Mouse (Mus musculus): ENCODE measurements at regions not wholly inside any gene's neighbourhood (a gene's known extent, or its start where the extent isn't known, plus 50 kb on each side); places are given as distances from the start of the nearest gene placed in this dataset.

- ATAC-seq (ENCODE audit: low FRiP score, low TSS enrichment) (no peak), DNase-seq (no peak)
- 80% methylated on average over 2 of the region's 2 CpGs for WGBS
- Histone ChIP-seq H3K9me3 (ENCODE audit: control insufficient read depth, low read length) (no peaks in the 10 kb centered on the region), H3K27me3 (ENCODE audit: control insufficient read depth, insufficient read depth, low read length) (no peaks in the 10 kb centered on the region), H3K27ac (replicated peaks; ENCODE audit: low read depth, low read length) (no peak overlapping the region), H3K4me3 (replicated peaks; ENCODE audit: low read depth, low read length) (no peak overlapping the region), H3K4me2 (ENCODE audit: low read length) (no peak overlapping the region), H3K4me1 (ENCODE audit: control insufficient read depth, insufficient read depth, low read length) (no peaks in the 10 kb centered on the region), H3K9ac (replicated peaks; ENCODE audit: low read length) (no peak overlapping the region), H3K36me3 (ENCODE audit: control insufficient read depth, insufficient read depth, low read length) (no peaks in the 10 kb centered on the region)
Observed at GRCm38 (mm10) chr5:71381407-71381806, 166.6 kb downstream of the Cox7b2 start.

DNA sequence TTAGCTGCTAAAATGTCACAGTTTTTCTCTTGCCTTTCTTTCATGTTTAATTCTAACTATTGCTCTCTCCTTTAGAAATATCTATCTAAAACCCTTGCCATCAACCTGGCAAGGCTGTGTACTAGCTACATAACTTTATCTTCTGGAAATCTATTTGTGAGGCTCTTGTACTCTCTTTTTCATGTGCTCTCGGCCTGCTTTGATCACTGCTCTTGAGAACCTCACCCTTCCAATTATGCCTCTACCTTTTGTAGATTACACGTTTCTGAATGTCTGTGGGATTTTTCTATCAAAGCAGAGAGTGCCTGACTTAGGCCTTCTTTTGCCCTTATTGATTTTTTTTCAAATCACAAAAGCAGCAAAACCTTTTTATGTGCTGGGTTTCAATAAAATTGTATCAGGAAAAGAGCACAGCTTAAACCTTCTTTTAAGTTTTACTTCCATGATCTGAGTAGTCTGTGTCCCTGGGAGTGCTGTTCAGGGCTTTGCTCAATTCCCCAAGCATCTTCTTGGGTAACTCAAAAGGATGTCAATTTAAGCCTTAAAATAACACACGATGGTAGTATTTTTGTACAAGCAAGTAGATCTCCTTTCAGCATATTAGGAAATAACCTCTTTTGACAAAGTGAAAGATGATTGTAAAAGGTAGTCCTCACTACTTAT lies 181.7 kb downstream of the Cox7b2 start:
- WGBS, result 60% methylated on average over 3 of the region's 3 CpGs
- no peak overlapping the region for H3K4me2 ChIP-seq (ENCODE audit: low read length)
- peak; percentile 37 for DNase-seq
- H3K4me3 ChIP-seq (replicated peaks; ENCODE audit: low read depth, low read length), result no peak overlapping the region
- no peak for ATAC-seq (ENCODE audit: low FRiP score, low TSS enrichment)
- no peak overlapping the region for H3K27ac ChIP-seq (replicated peaks; ENCODE audit: low read depth, low read length)
- H3K4me1 ChIP-seq (ENCODE audit: control insufficient read depth, insufficient read depth, low read length), result no peaks in the 10 kb centered on the region
- no peaks in the 10 kb centered on the region for H3K27me3 ChIP-seq (ENCODE audit: control insufficient read depth, insufficient read depth, low read length)
- no peak overlapping the region for H3K9ac ChIP-seq (replicated peaks; ENCODE audit: low read length)
- no peaks in the 10 kb centered on the region for H3K36me3 ChIP-seq (ENCODE audit: control insufficient read depth, insufficient read depth, low read length)
- no peaks in the 10 kb centered on the region for H3K9me3 ChIP-seq (ENCODE audit: control insufficient read depth, low read length)

- ATAC-seq (ENCODE audit: low FRiP score, low TSS enrichment), result no peak
- Histone ChIP-seq H3K4me1 (ENCODE audit: control insufficient read depth, insufficient read depth, low read length) (no peaks in the 10 kb centered on the region), H3K4me2 (ENCODE audit: low read length) (no peak overlapping the region), H3K36me3 (ENCODE audit: control insufficient read depth, insufficient read depth, low read length) (no peaks in the 10 kb centered on the region), H3K4me3 (replicated peaks; ENCODE audit: low read depth, low read length) (no peak overlapping the region), H3K27me3 (ENCODE audit: control insufficient read depth, insufficient read depth, low read length) (no peaks in the 10 kb centered on the region), H3K9ac (replicated peaks; ENCODE audit: low read length) (no peak overlapping the region), H3K9me3 (ENCODE audit: control insufficient read depth, low read length) (no peaks in the 10 kb centered on the region), H3K27ac (replicated peaks; ENCODE audit: low read depth, low read length) (no peak overlapping the region)
- DNase-seq, result peak; percentile 70
- WGBS, result 50% methylated on average over 3 of the region's 3 CpGs
Observed at GRCm38 (mm10) chr5:71341512-71341911, 206.5 kb downstream of the Cox7b2 start.

GRCm38 (mm10) chr5:71309414-71309813 lies 213.8 kb upstream of the Gabra2 start:
- DNase-seq, result no peak
- H3K4me2 ChIP-seq (ENCODE audit: low read length), result no peak overlapping the region
- H3K27me3 ChIP-seq (ENCODE audit: control insufficient read depth, insufficient read depth, low read length), result no peaks in the 10 kb centered on the region
- no peak overlapping the region for H3K9ac ChIP-seq (replicated peaks; ENCODE audit: low read length)
- no peaks in the 10 kb centered on the region for H3K4me1 ChIP-seq (ENCODE audit: control insufficient read depth, insufficient read depth, low read length)
- 78% methylated on average over 6 of the region's 6 CpGs for WGBS
- no peak for ATAC-seq (ENCODE audit: low FRiP score, low TSS enrichment)
- H3K9me3 ChIP-seq (ENCODE audit: control insufficient read depth, low read length), result no peaks in the 10 kb centered on the region
- no peak overlapping the region for H3K27ac ChIP-seq (replicated peaks; ENCODE audit: low read depth, low read length)
- no peak overlapping the region for H3K4me3 ChIP-seq (replicated peaks; ENCODE audit: low read depth, low read length)
- no peaks in the 10 kb centered on the region for H3K36me3 ChIP-seq (ENCODE audit: control insufficient read depth, insufficient read depth, low read length)

DNA sequence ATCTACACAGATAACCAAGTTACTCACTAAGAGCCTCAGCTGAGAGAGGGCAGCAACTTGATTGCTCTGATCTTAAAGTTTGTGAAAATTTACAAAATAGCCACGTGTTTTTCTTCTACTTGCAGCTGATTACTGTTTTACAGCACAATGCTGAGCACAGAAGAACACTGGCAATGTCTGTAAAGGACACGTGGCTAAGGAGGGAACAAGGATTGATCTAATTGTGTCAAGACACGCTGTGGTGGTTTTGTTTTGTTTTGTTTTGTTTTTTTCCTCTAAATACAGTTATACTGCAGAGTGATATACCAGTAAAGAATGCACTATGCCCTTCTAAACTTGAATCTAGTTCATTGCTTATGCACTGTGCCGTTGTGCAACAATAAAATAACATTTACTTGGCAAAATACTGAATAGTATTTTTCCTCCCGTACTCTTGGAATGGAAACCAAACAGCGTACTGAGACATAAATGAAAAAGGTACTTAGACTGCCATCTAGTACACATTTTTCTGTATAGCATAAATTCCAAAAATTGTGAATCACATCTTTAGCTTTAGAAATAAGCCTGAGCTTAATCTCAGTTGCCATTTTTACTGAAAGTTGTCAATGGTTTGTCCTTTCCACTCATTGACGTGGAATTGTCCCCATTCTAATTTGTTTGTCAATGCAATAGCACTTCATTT lies 166.7 kb upstream of the Gabra2 start:
- Histone ChIP-seq H3K36me3 (ENCODE audit: control insufficient read depth, insufficient read depth, low read length) (no peaks in the 10 kb centered on the region), H3K27ac (replicated peaks; ENCODE audit: low read depth, low read length) (no peak overlapping the region), H3K9me3 (ENCODE audit: control insufficient read depth, low read length) (no peaks in the 10 kb centered on the region), H3K4me3 (replicated peaks; ENCODE audit: low read depth, low read length) (no peak overlapping the region), H3K9ac (replicated peaks; ENCODE audit: low read length) (no peak overlapping the region), H3K4me2 (ENCODE audit: low read length) (no peak overlapping the region), H3K4me1 (ENCODE audit: control insufficient read depth, insufficient read depth, low read length) (no peaks in the 10 kb centered on the region), H3K27me3 (ENCODE audit: control insufficient read depth, insufficient read depth, low read length) (no peaks in the 10 kb centered on the region)
- peak; percentile 7 for DNase-seq
- 74% methylated on average over 7 of the region's 7 CpGs for WGBS
- ATAC-seq (ENCODE audit: low FRiP score, low TSS enrichment), result no peak

- Histone ChIP-seq H3K27me3 (ENCODE audit: control insufficient read depth, insufficient read depth, low read length) (no peaks in the 10 kb centered on the region), H3K4me3 (replicated peaks; ENCODE audit: low read depth, low read length) (no peak overlapping the region), H3K9ac (replicated peaks; ENCODE audit: low read length) (no peak overlapping the region), H3K4me2 (ENCODE audit: low read length) (no peak overlapping the region), H3K27ac (replicated peaks; ENCODE audit: low read depth, low read length) (no peak overlapping the region), H3K36me3 (ENCODE audit: control insufficient read depth, insufficient read depth, low read length) (no peaks in the 10 kb centered on the region), H3K4me1 (ENCODE audit: control insufficient read depth, insufficient read depth, low read length) (peaks cover 4% of the 10 kb centered on the region; the same call in 1 of the 2 replicates), H3K9me3 (ENCODE audit: control insufficient read depth, low read length) (no peaks in the 10 kb centered on the region)
- WGBS, result 56% methylated on average over 2 of the region's 2 CpGs
- DNase-seq (peak; percentile 35), ATAC-seq (ENCODE audit: low FRiP score, low TSS enrichment) (no peak; the same call in 1 of the 2 replicates)
Observed at GRCm38 (mm10) chr5:71249273-71249672, 153.6 kb upstream of the Gabra2 start.

GRCm38 (mm10) chr5:71248318-71249135 lies 152.9 kb upstream of the Gabra2 start:
- peak overlapping the region; percentile 32; the same call in 1 of the 2 replicates for H3K27ac ChIP-seq (replicated peaks; ENCODE audit: low read depth, low read length)
- DNase-seq, result peak; percentile 44
- H3K9me3 ChIP-seq (ENCODE audit: control insufficient read depth, low read length), result no peaks in the 10 kb centered on the region

GRCm38 (mm10) chr5:71227615-71228014 lies 132.0 kb upstream of the Gabra2 start:
- WGBS, result 94% methylated on average over 4 of the region's 4 CpGs
- Histone ChIP-seq H3K4me2 (ENCODE audit: low read length) (no peak overlapping the region), H3K9ac (replicated peaks; ENCODE audit: low read length) (no peak overlapping the region), H3K27me3 (ENCODE audit: control insufficient read depth, insufficient read depth, low read length) (no peaks in the 10 kb centered on the region), H3K4me1 (ENCODE audit: control insufficient read depth, insufficient read depth, low read length) (no peaks in the 10 kb centered on the region), H3K4me3 (replicated peaks; ENCODE audit: low read depth, low read length) (no peak overlapping the region), H3K27ac (replicated peaks; ENCODE audit: low read depth, low read length) (no peak overlapping the region), H3K36me3 (ENCODE audit: control insufficient read depth, insufficient read depth, low read length) (no peaks in the 10 kb centered on the region), H3K9me3 (ENCODE audit: control insufficient read depth, low read length) (no peaks in the 10 kb centered on the region)
- ATAC-seq (ENCODE audit: low FRiP score, low TSS enrichment) (no peak), DNase-seq (no peak)

More at GRCm38 (mm10) chr5:71248318-71249135, 152.9 kb upstream of the Gabra2 start:
- 63% methylated on average over 6 of the region's 6 CpGs for WGBS
- no peak overlapping the region for H3K4me2 ChIP-seq (ENCODE audit: low read length)
- no peak for ATAC-seq (ENCODE audit: low FRiP score, low TSS enrichment)
- H3K36me3 ChIP-seq (ENCODE audit: control insufficient read depth, insufficient read depth, low read length), result no peaks in the 10 kb centered on the region
- H3K9ac ChIP-seq (replicated peaks; ENCODE audit: low read length), result no peak overlapping the region
- H3K4me3 ChIP-seq (replicated peaks; ENCODE audit: low read depth, low read length), result no peak overlapping the region
- no peaks in the 10 kb centered on the region for H3K27me3 ChIP-seq (ENCODE audit: control insufficient read depth, insufficient read depth, low read length)
- H3K4me1 ChIP-seq (ENCODE audit: control insufficient read depth, insufficient read depth, low read length), result peaks cover 4% of the 10 kb centered on the region; the same call in 1 of the 2 replicates
